Mouse (Mus musculus) large intestine, adult 2 months (tissue): ENCODE measurements around the gene Dop1a. TPM values are rescaled to one million over a fixed set of nuclear protein-coding genes. Genes with fewer than 3 reads are reported as not detected.
"Not testable (repeated sequence)": the region's sequence is repeated elsewhere in the genome, so short reads cannot be mapped to it uniquely, and the experiment has no call there.

Source experiments
- DNase-seq: peaks from one replicate; pipeline ENCODE4 v3.0.0-alpha.2; 2012; ENCODE audit warnings: low read depth, low spot score
- WGBS: fragments of 180-500 bp; shearing (Covaris S2); methylation state at CpG from one replicate; pipeline ENCODE4 v1.1.7; 2018; 5-methylcytosine and 5-hydroxymethylcytosine counted together
- polyA plus RNA-seq: library from polyadenylated mRNA; depleted of rRNA; stranded (reverse); fragments of >200 nt; gene quantifications from 2 replicates; pipeline ENCODE4 v1.2.3, GENCODE M21; 2012; rRNA removed

The Dop1a gene
- polyA plus RNA-seq, 1 experiment: 8.9 TPM

DNA sequence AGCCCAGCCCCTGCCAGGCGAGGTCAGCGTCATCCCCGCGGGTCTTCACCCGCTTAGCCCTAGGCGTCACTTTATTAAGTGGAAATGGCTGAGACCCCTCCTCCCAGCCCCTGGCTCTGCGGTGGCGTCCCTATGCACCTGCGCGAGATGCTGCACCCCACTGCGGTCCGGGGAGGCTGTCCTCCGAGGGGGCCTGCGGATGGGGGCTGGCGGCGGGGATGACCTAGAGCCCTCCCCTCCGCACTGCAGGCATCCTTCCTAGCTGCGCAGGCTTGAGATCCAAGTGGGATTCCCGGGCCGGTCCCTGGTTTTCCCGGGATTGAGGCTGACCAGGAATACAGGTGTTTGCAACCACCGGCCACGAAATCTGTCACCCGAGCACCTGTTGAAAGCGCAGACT is 105.2 kb downstream of the Dop1a start:
- 1% methylated on average over 25 of the region's 25 CpGs for WGBS
- DNase-seq: no peak

DNA sequence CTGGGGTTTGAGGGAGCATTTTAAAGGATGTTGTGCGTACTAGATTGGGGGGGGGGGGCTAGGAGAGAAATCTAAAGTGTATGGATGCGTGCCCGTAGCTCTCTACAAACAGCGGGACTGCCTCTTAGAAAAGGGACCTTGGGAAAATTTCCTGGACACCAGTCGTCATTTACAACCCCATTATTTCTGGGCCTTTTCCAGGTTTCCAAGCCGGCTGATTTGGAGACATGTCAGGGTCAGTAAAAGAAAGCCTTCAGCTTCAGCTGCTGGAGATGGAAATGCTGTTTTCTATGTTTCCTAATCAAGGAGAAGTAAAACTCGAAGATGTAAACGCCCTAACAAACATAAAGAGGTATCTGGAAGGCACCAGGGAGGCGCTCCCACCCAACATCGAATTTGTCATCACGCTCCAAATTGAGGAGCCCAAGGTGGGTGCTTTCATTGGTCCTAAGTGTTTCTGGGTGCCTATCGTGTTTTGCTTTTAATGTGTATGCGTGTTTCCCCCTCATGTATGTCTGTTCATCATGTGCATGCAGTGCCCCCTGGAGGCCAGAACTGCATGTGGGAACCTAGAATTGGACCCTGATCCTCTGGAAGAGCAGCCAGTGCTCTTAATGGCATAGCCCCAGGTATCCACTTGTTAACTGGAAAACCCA is 105.8 kb downstream of the Dop1a start:
- 6% methylated on average over 13 of the region's 13 CpGs for WGBS
- peak; percentile 73 for DNase-seq

DNA sequence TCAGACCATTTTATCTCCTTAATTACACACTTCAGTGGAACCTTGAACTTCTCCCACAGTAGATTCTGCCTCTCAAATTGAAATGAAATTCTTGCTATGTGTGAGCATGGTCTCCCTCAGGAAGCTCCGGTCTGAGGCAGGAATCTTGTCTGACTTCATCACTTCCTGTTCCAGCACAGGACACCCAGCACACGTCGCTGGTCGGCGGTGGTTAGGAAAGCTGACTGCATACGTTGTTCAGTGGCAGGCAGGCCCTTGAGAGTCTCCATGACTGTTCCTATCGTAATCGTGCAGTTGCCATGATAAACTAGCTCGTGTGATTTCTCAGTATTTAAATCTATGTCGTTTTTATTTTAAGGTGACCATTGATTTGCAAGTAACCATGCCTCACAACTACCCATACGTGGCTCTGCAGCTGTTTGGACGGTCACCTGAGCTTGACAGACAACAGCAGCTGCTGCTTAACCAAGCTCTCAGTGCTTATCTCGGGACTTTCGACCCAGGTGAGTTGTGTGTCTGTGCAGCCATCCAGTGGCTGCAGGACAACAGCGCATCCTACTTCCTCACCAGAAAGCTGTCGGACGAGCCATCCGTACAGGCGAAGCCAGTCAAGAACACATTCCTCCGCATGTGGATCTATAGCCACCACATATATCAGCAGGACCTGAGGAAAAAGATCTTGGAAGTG is 106.8 kb downstream of the Dop1a start:
- DNase-seq: no peak
- WGBS: 75% methylated on average over 20 of the region's 20 CpGs

DNA sequence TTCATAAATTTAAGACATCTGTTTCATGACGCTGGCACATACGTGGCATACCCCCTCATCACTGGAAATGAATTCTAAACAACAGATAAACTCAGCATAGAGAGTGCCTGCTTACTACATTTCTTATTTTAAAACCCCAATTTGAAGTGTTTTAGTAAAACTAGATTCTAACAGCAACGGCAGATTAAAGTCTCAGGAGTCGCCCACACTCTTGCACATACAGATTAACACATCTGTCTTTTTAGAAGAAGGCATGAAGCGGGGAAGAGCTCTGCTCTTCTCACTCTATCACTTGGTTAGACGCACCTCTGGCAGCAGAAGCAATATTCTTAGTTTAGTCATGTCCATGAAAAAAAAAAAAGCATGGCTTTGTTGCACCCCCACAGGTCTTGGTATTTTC is 108.2 kb downstream of the Dop1a start:
- no peak for DNase-seq

DNA sequence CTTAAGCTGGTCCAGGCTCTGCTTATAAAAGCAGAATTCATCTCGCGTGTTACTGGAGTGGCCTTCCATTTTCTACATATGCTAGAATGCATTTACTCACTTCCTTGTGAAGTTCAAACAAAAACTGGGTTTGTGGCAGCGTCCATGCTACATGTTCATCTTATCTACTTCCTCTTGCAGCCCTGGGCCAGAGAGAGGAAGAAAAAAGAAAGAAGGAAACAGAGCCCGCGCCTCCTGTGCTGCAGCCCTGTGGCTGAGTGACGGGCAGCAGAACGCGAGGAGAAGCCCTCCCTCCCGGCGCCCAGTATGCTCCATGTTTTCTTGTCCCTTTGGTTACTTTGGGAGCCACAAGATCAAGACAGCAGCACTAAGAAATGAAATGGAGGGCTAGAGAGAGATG is 112.7 kb downstream of the Dop1a start:
- 48% methylated on average over 10 of the region's 10 CpGs for WGBS
- DNase-seq: no peak

More for the DNA sequence above, 108.2 kb downstream of the Dop1a start:
- WGBS: 94% methylated on average over 6 of the region's 6 CpGs

DNA sequence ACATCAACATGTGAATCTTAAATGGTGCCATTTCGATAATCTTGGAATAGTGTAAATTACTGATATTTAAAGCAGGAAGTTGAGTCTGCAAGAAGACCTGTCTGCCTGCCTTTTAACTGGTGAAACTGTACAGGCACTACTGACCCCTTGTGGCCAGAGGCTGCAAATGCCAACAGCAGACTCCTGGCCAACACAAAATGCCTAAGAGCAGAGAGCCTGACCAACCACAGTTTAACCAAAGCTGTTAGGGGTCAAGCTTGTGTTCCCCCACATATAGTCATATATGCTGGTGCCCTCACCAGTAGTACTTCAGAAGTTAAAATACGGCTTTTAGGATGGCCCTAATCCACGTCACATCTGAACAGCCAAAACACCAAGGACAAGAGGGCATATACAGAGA is 116.8 kb downstream of the Dop1a start:
- 52% methylated on average over 3 of the region's 3 CpGs for WGBS
- no peak for DNase-seq

DNA sequence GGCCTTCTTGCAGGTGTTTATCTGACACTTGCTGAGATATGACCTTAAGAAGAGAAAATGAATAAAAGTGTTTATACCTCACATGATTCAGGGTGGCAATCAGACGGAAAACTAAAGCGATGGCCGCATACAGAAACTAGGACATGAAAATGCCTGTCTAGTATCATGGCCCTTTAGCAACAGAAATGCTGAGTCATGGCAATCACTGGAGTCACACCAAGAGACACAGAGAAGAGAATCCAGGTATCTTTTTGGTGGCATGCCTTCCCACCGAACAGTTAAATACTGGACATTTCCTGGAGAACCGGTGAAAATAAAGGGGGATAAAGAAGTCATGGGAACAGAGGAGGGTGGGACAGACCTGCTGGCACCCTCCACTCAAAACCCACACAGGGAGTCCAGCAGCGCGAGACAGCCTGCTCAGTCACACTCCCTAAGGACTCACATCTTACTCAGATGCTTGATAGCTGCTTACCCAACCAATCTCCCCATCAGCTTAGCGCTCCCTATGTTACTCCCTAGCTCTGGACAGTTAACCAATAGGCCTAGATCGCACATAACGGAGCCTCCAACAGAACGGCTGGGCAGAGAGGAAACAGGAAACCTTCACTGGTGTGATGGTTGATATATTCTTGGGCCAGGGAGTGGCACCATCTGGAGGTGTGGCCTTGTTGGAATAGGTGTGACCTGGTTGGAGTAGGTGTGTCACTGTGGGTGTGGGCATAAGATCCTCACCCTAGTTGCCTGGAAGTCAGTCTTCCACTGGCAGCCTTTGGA is 120.3 kb downstream of the Dop1a start:
- 89% methylated on average over 11 of the region's 11 CpGs for WGBS
- no peak for DNase-seq

DNA sequence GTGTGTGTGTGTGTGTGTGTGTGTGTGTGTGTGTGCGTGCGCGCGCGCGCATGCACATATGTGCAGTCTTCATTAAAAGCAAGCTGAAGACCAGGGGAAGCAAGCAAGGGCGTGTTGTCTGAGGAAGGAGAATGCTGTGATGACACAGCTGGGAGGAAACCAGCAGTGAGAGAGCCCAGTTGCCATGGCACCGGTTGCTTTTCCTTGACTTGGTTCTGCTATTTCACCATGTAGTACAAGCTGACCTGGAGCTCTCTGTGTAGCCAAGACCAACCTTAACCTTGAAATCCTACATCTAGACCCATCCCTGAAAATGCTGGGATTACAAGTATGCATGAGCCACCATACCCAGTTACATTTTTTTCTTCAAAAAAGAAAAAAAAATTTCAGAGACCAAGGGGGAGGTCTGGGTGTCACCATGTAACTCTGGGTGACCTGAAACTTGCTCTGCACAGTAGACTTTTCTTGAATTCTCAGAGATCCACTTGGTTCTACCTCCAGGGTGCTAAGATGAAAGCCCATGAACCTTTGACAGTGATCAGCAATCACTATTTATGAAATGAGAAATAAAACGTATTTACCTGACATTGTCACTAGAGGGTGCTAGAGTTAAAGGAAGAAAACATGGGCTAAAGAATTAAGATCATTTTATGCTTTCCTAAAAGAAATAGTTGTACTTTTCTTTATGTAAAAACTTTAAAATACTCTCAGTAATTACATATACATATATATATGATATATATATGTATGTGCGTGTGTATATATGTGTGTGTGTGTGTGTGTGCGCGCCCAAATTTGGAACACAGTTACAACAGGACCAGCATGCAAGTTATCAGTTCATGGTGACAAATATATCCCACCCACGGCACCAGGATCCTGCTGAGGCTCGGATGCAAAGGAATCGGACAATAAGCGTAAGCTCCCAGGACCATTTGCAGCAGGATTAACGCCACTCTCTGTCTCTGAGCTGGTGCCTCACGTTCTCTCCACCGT is 126.0 kb downstream of the Dop1a start:
- no peak for DNase-seq
- 78% methylated on average over 19 of the region's 19 CpGs for WGBS

DNA sequence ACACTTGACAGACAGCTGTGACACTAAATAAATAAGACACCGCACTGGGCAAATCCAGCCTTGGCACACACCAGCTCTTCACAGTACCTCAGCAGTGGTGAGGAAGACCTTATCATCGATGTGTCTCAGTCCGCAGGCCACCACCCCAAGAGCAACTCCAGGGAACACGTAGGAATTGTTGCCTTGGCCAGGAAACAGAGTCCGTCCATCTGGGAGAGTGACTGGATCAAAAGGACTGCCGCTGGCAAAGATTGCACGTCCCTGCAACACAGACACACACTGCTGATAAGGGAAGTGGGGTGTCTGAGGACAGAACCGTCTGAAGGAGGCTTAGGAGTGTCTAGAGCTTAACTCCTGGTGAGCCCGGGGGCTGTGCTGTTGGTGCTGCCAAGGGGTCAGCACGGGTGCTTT is 127.4 kb downstream of the Dop1a start:
- DNase-seq: not testable (repeated sequence)
- WGBS: 64% methylated on average over 10 of the region's 10 CpGs

DNA sequence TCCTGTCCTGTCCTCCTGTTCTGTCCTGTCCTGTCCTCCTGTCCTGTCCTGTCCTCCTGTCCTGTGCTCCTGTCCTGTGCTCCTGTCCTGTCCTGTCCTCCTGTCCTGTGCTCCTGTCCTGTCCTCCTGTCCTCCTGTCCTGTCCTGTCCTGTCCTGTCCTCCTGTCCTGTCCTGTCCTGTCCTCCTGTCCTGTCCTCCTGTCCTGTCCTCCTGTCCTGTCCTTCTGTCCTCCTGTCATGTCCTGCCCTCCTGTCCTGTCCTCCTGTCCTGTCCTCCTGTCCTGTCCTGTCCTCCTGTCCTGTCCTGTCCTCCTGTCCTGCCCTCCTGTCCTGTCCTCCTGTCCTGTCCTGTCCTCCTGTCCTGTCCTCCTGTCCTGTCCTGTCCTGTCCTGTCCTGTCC is 130.0 kb downstream of the Dop1a start:
- not testable (repeated sequence) for DNase-seq

DNA sequence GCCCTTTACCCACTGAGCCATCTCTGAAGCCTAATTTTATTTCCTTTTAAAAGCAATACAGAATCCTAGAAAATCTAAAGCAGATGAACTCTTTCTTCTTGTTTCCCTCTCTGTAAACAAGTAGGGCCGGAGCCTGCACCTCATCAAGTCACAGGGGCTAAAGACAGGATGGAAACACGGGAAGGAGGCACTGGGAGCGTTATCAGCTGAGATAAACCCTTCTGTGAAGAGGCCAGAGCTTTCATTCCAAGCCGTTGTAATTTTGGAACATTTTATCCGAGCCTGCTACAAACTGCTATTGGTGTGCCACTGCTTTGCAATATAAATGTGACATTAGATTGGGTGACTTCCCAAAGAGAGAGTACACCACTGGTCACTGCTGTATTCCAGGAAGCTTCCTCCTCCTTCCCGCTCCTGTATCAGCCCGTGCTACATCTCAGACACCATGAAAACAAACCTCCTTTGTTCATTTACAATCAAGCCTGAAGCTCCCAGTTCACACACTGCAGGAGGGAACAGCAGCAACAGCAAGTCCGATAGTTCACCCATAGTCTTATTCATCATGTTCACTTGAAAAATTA is 132.9 kb downstream of the Dop1a start:
- DNase-seq: no peak

More for the DNA sequence above, 132.9 kb downstream of the Dop1a start:
- 30% methylated on average over 8 of the region's 8 CpGs for WGBS

Other genes starting within 250 kb of the Dop1a start
- 1.5 and 1.9 TPM in 2 replicates for gene Ube2cbp, start 2.2 kb upstream of the Dop1a start, polyA plus RNA-seq
- gene Pgm3, start 104.7 kb downstream of the Dop1a start, polyA plus RNA-seq: 11.9 and 14.9 TPM in 2 replicates
- gene Rwdd2a, start 104.8 kb downstream of the Dop1a start, polyA plus RNA-seq: 1.3 and 2.0 TPM in 2 replicates
- gene Me1, start 228.8 kb downstream of the Dop1a start, polyA plus RNA-seq: 8.9 and 19.3 TPM in 2 replicates